Mouse (Mus musculus) cerebellum, adult 2 months (tissue): ENCODE measurements at regions not wholly inside any gene's neighbourhood (a gene's known extent, or its start where the extent isn't known, plus 50 kb on each side); places are given as distances from the start of the nearest gene placed in this dataset.

Source experiments
- DNase-seq, 2 experiments: peaks; one replicate each; pipeline ENCODE4 v3.0.0; 2021
- H3K27ac ChIP-seq: fragments of 200-500 bp; 2 replicates; pipeline ENCODE4 v1.5.1; 2012; ENCODE audit warnings: low read length, control low read depth, inconsistent platforms; ENCODE audit not compliant: insufficient read depth
- H3K27me3 ChIP-seq: fragments of 200-500 bp; 2 replicates; pipeline ENCODE4 v1.6.1; 2012; ENCODE audit warnings: inconsistent platforms, mild to moderate bottlenecking, low read length, moderate library complexity; ENCODE audit not compliant: control insufficient read depth, insufficient read depth
- H3K4me1 ChIP-seq: fragments of 200-500 bp; 2 replicates; pipeline ENCODE4 v1.6.1; 2011; ENCODE audit warnings: low read length; ENCODE audit not compliant: control insufficient read depth, insufficient read depth
- H3K4me3 ChIP-seq: fragments of 200-500 bp; replicated peaks from 2 replicates; pipeline ENCODE3; 2011; ENCODE audit warnings: mild to moderate bottlenecking, low read depth, low read length, control low read depth; ENCODE audit not compliant: insufficient read depth
- CTCF ChIP-seq: fragments of 200-500 bp; IDR thresholded peaks from 2 replicates; pipeline ENCODE4 v1.5.1; 2011; ENCODE audit warnings: low read depth, mild to moderate bottlenecking, control low read depth, low read length, moderate library complexity, borderline replicate concordance; ENCODE audit not compliant: insufficient read depth
- POLR2A ChIP-seq: fragments of 200-500 bp; IDR thresholded peaks from 2 replicates; pipeline ENCODE4 v1.6.1; 2011; ENCODE audit warnings: low read length, control low read depth, borderline replicate concordance; ENCODE audit not compliant: insufficient read depth
- WGBS: fragments of 180-500 bp; shearing (Covaris S2); methylation state at CpG from one replicate; pipeline ENCODE4 v1.1.7; 2018; 5-methylcytosine and 5-hydroxymethylcytosine counted together

GRCm38 (mm10) chr1:31337087-31337486 lies 114.4 kb downstream of the Pih1d3 start:
- Histone ChIP-seq H3K4me3 (no peak overlapping the region), H3K27ac (no peak overlapping the region), H3K4me1 (no peaks in the 10 kb centered on the region), H3K27me3 (no peaks in the 10 kb centered on the region)
- WGBS = 56% methylated on average over 4 of the region's 4 CpGs
- peak in 1 of 2 experiments; percentile 2 for DNase-seq
- no peak for TF ChIP-seq CTCF
- TF ChIP-seq POLR2A = no peak

- no peak for TF ChIP-seq POLR2A
- TF ChIP-seq CTCF = no peak
- DNase-seq = no peak
- Histone ChIP-seq H3K27ac (no peak overlapping the region), H3K4me3 (no peak overlapping the region), H3K4me1 (no peaks in the 10 kb centered on the region), H3K27me3 (no peaks in the 10 kb centered on the region)
Measured at GRCm38 (mm10) chr1:31363971-31364370, 141.3 kb downstream of the Pih1d3 start.

GRCm38 (mm10) chr1:31377324-31377723 lies 154.7 kb downstream of the Pih1d3 start:
- no peak for TF ChIP-seq POLR2A
- TF ChIP-seq CTCF = no peak
- H3K27me3 ChIP-seq = no peaks in the 10 kb centered on the region
- no peak overlapping the region for H3K27ac ChIP-seq
- no peak overlapping the region for H3K4me3 ChIP-seq
- 72% methylated on average over 2 of the region's 2 CpGs for WGBS
- no peaks in the 10 kb centered on the region for H3K4me1 ChIP-seq
- no peak for DNase-seq

GRCm38 (mm10) chr1:31379032-31379431 lies 156.4 kb downstream of the Pih1d3 start:
- DNase-seq = no peak
- no peak for TF ChIP-seq CTCF
- TF ChIP-seq POLR2A = no peak
- Histone ChIP-seq H3K27me3 (no peaks in the 10 kb centered on the region), H3K4me1 (no peaks in the 10 kb centered on the region), H3K4me3 (no peak overlapping the region), H3K27ac (no peak overlapping the region)
- 36% methylated on average over 2 of the region's 2 CpGs for WGBS

GRCm38 (mm10) chr1:31380312-31380711 lies 157.7 kb downstream of the Pih1d3 start:
- DNase-seq = no peak
- WGBS = 79% methylated on average over 2 of the region's 2 CpGs
- no peak overlapping the region for H3K27ac ChIP-seq
- no peak overlapping the region for H3K4me3 ChIP-seq
- H3K27me3 ChIP-seq = no peaks in the 10 kb centered on the region
- TF ChIP-seq CTCF = no peak
- TF ChIP-seq POLR2A = no peak
- H3K4me1 ChIP-seq = no peaks in the 10 kb centered on the region

GRCm38 (mm10) chr1:31382192-31382591 lies 159.6 kb downstream of the Pih1d3 start:
- no peak for TF ChIP-seq POLR2A
- no peak for TF ChIP-seq CTCF
- no peak for DNase-seq
- H3K4me1 ChIP-seq = no peaks in the 10 kb centered on the region
- H3K27me3 ChIP-seq = no peaks in the 10 kb centered on the region
- H3K27ac ChIP-seq = no peak overlapping the region
- 79% methylated on average over 4 of the region's 4 CpGs for WGBS
- H3K4me3 ChIP-seq = no peak overlapping the region
